In the genomic region with DNA sequence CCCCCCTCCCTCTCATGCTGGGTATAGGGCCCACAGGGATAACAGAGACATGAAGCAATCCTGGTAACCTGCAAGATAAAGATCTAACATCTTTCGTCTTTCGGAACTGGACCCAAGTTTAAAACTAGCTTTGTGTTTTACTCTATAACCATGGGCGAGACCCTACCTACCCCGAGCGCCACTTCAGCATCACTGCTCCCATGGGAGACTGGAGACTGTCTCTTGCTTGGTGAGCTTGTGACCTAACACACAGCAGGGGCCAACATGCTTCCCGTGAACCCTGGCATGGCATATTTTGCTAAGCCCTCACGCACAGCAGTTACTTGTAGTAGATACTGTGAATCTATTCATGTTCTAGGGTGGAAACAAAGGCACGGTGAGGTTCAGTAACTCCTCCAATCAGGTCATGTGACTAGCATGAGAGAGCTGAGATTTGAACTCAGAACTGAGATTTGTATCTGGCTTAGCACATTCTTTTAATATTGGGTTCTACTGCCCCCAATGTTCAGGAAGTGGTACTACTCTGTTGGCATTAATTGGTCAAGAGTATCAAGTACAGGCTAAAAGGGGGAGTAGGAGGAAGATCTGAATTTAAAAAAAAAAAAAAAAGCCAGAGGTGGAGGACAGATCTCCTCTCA, we compare ENCODE assay signal across 10 mouse cellular contexts. TPM values are rescaled to one million over a fixed set of nuclear protein-coding genes. Genes with fewer than 3 reads are reported as not detected.
DNase-seq lines count a peak whose midpoint lies in the region; ATAC-seq and TF ChIP-seq lines count a peak whose summit lies in the region.
"Had no signal": no experiment of that assay in that cellular context is flagged by ENCODE, and none has a peak within 500 bp of the region (broad histone marks: within the 10 kb centered on the region; RNA-seq: fewer than 3 reads in every experiment).

No protein-coding gene starts in this region.

- H3K36me3 ChIP-seq in hindbrain, embryonic 12.5 days = no peaks in the 10 kb centered on the region
- H3K36me3 ChIP-seq in hindbrain, embryonic 11.5 days (ENCODE audit: control insufficient read depth, insufficient read depth, low read length) = no peaks in the 10 kb centered on the region
- H3K36me3 ChIP-seq in embryonic facial prominence, embryonic 12.5 days = no peaks in the 10 kb centered on the region
- H3K36me3 ChIP-seq in limb, embryonic 14.5 days (ENCODE audit: control insufficient read depth, insufficient read depth, low read length) = no peaks in the 10 kb centered on the region
- H3K36me3 ChIP-seq: heart, embryonic 15.5 days had no signal

- peaks cover 6% of the 10 kb centered on the region for H3K27me3 ChIP-seq in hindbrain, embryonic 12.5 days
- no peaks in the 10 kb centered on the region; the same call in 1 of the 2 replicates for H3K27me3 ChIP-seq in hindbrain, embryonic 11.5 days (ENCODE audit: control insufficient read depth, insufficient read depth, low read length)
- H3K27me3 ChIP-seq in embryonic facial prominence, embryonic 12.5 days = 0 out of 2 replicates have a peak, but pooled peaks cover 2% of the 10 kb centered on the region
- no peaks in the 10 kb centered on the region for H3K27me3 ChIP-seq in limb, embryonic 14.5 days (ENCODE audit: control insufficient read depth, insufficient read depth, low read length)

- H3K9me3 ChIP-seq in hindbrain, embryonic 12.5 days (replicated peaks) = no peaks in the 10 kb centered on the region
- H3K9me3 ChIP-seq in hindbrain, embryonic 11.5 days (ENCODE audit: control insufficient read depth, low read length) = no peaks in the 10 kb centered on the region
- no peaks in the 10 kb centered on the region for H3K9me3 ChIP-seq in embryonic facial prominence, embryonic 12.5 days
- no peaks in the 10 kb centered on the region for H3K9me3 ChIP-seq in limb, embryonic 14.5 days (ENCODE audit: control insufficient read depth, low read length)
- H3K9me3 ChIP-seq: heart, embryonic 15.5 days had no signal

- no peak for DNase-seq in hindbrain, embryonic 11.5 days (ENCODE audit: low spot score)
- DNase-seq in A20 (ENCODE audit: low read depth, low spot score) (peak; percentile 34), adipocyte (ENCODE audit: low spot score) (no peak)
- DNase-seq in limb, embryonic 14.5 days (ENCODE audit: low spot score) = no peak
- no peak for DNase-seq in ovary, postnatal 10 days (ENCODE audit: low spot score)
- DNase-seq in lung, postnatal 4 days = no peak
- DNase-seq: lung, postnatal 36 days had no signal

- peak overlapping the region; percentile 58; the same call in 1 of the 2 replicates for H3K4me3 ChIP-seq in hindbrain, embryonic 12.5 days
- H3K4me3 ChIP-seq in hindbrain, embryonic 11.5 days (ENCODE audit: low read depth, low read length) = no peak overlapping the region
- H3K4me3 ChIP-seq in embryonic facial prominence, embryonic 12.5 days = no peak overlapping the region
- peak overlapping the region; percentile 83; the same call in 1 of the 2 replicates for H3K4me3 ChIP-seq in limb, embryonic 14.5 days (replicated peaks; ENCODE audit: low read length)

- no peak for TF ChIP-seq POLR2A in limb, embryonic 14.5 days (IDR thresholded peaks at IDR 0.05; ENCODE audit: borderline replicate concordance, extremely low read depth, insufficient read depth, insufficient read length)

- peak overlapping the region; percentile 54 for H3K4me2 ChIP-seq in hindbrain, embryonic 12.5 days (replicated peaks)
- no peak overlapping the region for H3K4me2 ChIP-seq in hindbrain, embryonic 11.5 days (replicated peaks; ENCODE audit: low read depth, low read length)
- H3K4me2 ChIP-seq in embryonic facial prominence, embryonic 12.5 days (replicated peaks) = peak overlapping the region; percentile 65
- H3K4me2 ChIP-seq in limb, embryonic 14.5 days (replicated peaks; ENCODE audit: low read depth, low read length, severe bottlenecking) = peak overlapping the region; percentile 82

- peaks cover 23% of the 10 kb centered on the region for H3K4me1 ChIP-seq in hindbrain, embryonic 12.5 days
- H3K4me1 ChIP-seq in hindbrain, embryonic 11.5 days (replicated peaks; ENCODE audit: control insufficient read depth, insufficient read depth, low read length) = peaks cover 3% of the 10 kb centered on the region; the same call in 1 of the 2 replicates
- peaks cover 22% of the 10 kb centered on the region for H3K4me1 ChIP-seq in embryonic facial prominence, embryonic 12.5 days
- H3K4me1 ChIP-seq in limb, embryonic 14.5 days (ENCODE audit: control insufficient read depth, insufficient read depth, low read length) = peaks cover 28% of the 10 kb centered on the region

- no peak overlapping the region for H3K27ac ChIP-seq in hindbrain, embryonic 12.5 days
- no peak overlapping the region for H3K27ac ChIP-seq in hindbrain, embryonic 11.5 days (ENCODE audit: low read depth, low read length)
- no peak overlapping the region for H3K27ac ChIP-seq in embryonic facial prominence, embryonic 12.5 days
- no peak overlapping the region for H3K27ac ChIP-seq in limb, embryonic 14.5 days (replicated peaks; ENCODE audit: low read depth, low read length)
- H3K27ac ChIP-seq: heart, embryonic 15.5 days had no signal

- no peak overlapping the region for H3K9ac ChIP-seq in hindbrain, embryonic 12.5 days
- no peak overlapping the region for H3K9ac ChIP-seq in hindbrain, embryonic 11.5 days (ENCODE audit: low read depth, low read length)
- H3K9ac ChIP-seq in embryonic facial prominence, embryonic 12.5 days = no peak overlapping the region
- no peak overlapping the region for H3K9ac ChIP-seq in limb, embryonic 14.5 days (ENCODE audit: low read depth, low read length, severe bottlenecking)

- 90% methylated on average over 8 of the region's 8 CpGs for whole genome bisulfite sequencing in hindbrain, embryonic 12.5 days
- 92% methylated on average over 8 of the region's 8 CpGs for WGBS in hindbrain, embryonic 11.5 days
- 91% methylated on average over 8 of the region's 8 CpGs for WGBS in embryonic facial prominence, embryonic 12.5 days
- 93% methylated on average over 8 of the region's 8 CpGs for WGBS in limb, embryonic 14.5 days

- ATAC-seq in hindbrain, embryonic 12.5 days (ENCODE audit: low FRiP score) = no peak
- no peak for ATAC-seq in hindbrain, embryonic 11.5 days (ENCODE audit: low FRiP score)
- no peak for ATAC-seq in embryonic facial prominence, embryonic 12.5 days (ENCODE audit: insufficient number of reproducible peaks, insufficient read depth, low FRiP score, low TSS enrichment)
- ATAC-seq in limb, embryonic 14.5 days (ENCODE audit: low FRiP score, low read depth) = no peak

RNA-seq across cellular contexts. Expression of gene Scn2b, which starts 1.9 kb away (rescaled TPM):
- polyA plus RNA-seq in hindbrain, embryonic 12.5 days (2016; fragmentation: Nextera tagmentation; extraction: Ambion mirVana) = 4.7 TPM in 2 replicates
- polyA plus RNA-seq in hindbrain, embryonic 11.5 days (2014; fragmentation: Nextera tagmentation; extraction: Ambion mirVana) = 3.8 and 4.7 TPM in 2 replicates
- 5.4 and 5.7 TPM in 2 replicates for polyA plus RNA-seq in embryonic facial prominence, embryonic 12.5 days (2016; fragmentation: Nextera tagmentation; extraction: Ambion mirVana)
- polyA plus RNA-seq in limb, embryonic 14.5 days (2012; rRNA removed) = 6.5 and 6.6 TPM in 2 replicates
- 3.3 and 5.4 TPM in 2 replicates for polyA plus RNA-seq in limb, embryonic 14.5 days (2014; fragmentation: Nextera tagmentation; extraction: Ambion mirVana)

RNA-seq across cellular contexts. Expression of gene Scn4b, which starts 18.8 kb away (rescaled TPM):
- polyA plus RNA-seq in hindbrain, embryonic 12.5 days (2016; fragmentation: Nextera tagmentation; extraction: Ambion mirVana) = 0.40 and 0.46 TPM in 2 replicates
- 0.12 and 0.14 TPM in 2 replicates for polyA plus RNA-seq in hindbrain, embryonic 11.5 days (2014; fragmentation: Nextera tagmentation; extraction: Ambion mirVana)
- polyA plus RNA-seq in embryonic facial prominence, embryonic 12.5 days (2016; fragmentation: Nextera tagmentation; extraction: Ambion mirVana) = 0.35 and 0.41 TPM in 2 replicates
- 0.14 and 0.17 TPM in 2 replicates for polyA plus RNA-seq in limb, embryonic 14.5 days (2012; rRNA removed)
- polyA plus RNA-seq in limb, embryonic 14.5 days (2014; fragmentation: Nextera tagmentation; extraction: Ambion mirVana) = 0.04 and 0.10 TPM in 2 replicates

RNA-seq across cellular contexts. Expression of gene Jaml, which starts 40.5 kb away (rescaled TPM):
- polyA plus RNA-seq in hindbrain, embryonic 12.5 days (2016; fragmentation: Nextera tagmentation; extraction: Ambion mirVana) = 0.31 TPM in 1 of 2 replicates, not detected in the other
- polyA plus RNA-seq in hindbrain, embryonic 11.5 days (2014; fragmentation: Nextera tagmentation; extraction: Ambion mirVana) = 0.31 and 0.36 TPM in 2 replicates
- polyA plus RNA-seq in embryonic facial prominence, embryonic 12.5 days (2016; fragmentation: Nextera tagmentation; extraction: Ambion mirVana) = 0.23 and 0.38 TPM in 2 replicates
- 0.17 and 0.28 TPM in 2 replicates for polyA plus RNA-seq in limb, embryonic 14.5 days (2012; rRNA removed)
- 0.30 and 0.43 TPM in 2 replicates for polyA plus RNA-seq in limb, embryonic 14.5 days (2014; fragmentation: Nextera tagmentation; extraction: Ambion mirVana)

Comparison
In these comparisons a context has a peak if more than half of its experiments do, and no peak if none do; other contexts are left out.
1. H3K4me3 ChIP-seq: peak in hindbrain, embryonic 12.5 days (single experiment) and limb, embryonic 14.5 days (single experiment); none in hindbrain, embryonic 11.5 days (single experiment) and embryonic facial prominence, embryonic 12.5 days (single experiment).